Mouse (Mus musculus) bone marrow macrophage, adult 2 months (primary cell): Measurements from ENCODE around the gene Mcu. TPM values are rescaled to one million over a fixed set of nuclear protein-coding genes. Genes with fewer than 3 reads are reported as not detected.

Experiments used
- H3K27ac ChIP-seq: 2 replicates; pipeline ENCODE4 v1.5.1; 2012; ENCODE audit warnings: low read depth, low read length; ENCODE audit not compliant: insufficient read depth
- H3K4me1 ChIP-seq: 2 replicates; pipeline ENCODE4 v1.6.1; 2012; ENCODE audit warnings: low read length; ENCODE audit not compliant: control insufficient read depth, insufficient read depth
- H3K4me3 ChIP-seq: 2 replicates; pipeline ENCODE4 v1.5.1; 2012; ENCODE audit warnings: mild to moderate bottlenecking, low read length, moderate library complexity; ENCODE audit not compliant: insufficient read depth
- CTCF ChIP-seq: IDR thresholded peaks from 2 replicates; pipeline ENCODE4 v1.5.1; 2012; ENCODE audit warnings: low read depth, mild to moderate bottlenecking, low read length, moderate library complexity
- POLR2A ChIP-seq: IDR thresholded peaks from 2 replicates; pipeline ENCODE4 v1.6.1; 2012; ENCODE audit warnings: mild to moderate bottlenecking, low read depth, low read length, borderline replicate concordance
- polyA plus RNA-seq: library from polyadenylated mRNA; stranded (reverse); fragments of >200 nt; gene quantifications from 2 replicates; pipeline ENCODE4 v1.2.4, GENCODE M21; 2012; ENCODE audit not compliant: missing spikeins, insufficient read depth, insufficient read length

Gene Mcu
- polyA plus RNA-seq, 1 experiment, result 14.4 TPM

GRCm38 (mm10) chr10:59425369-59425768 is 191.1 kb downstream of the Mcu start:
- no peak for TF ChIP-seq POLR2A
- TF ChIP-seq CTCF, result no peak
- no peak overlapping the region for H3K27ac ChIP-seq
- H3K4me1 ChIP-seq, result peaks cover 13% of the 10 kb centered on the region
- no peak overlapping the region for H3K4me3 ChIP-seq

GRCm38 (mm10) chr10:59424453-59424852 is 192.0 kb downstream of the Mcu start:
- Histone ChIP-seq H3K4me3 (no peak overlapping the region), H3K27ac (no peak overlapping the region), H3K4me1 (peaks cover 5% of the 10 kb centered on the region; the same call in 1 of the 2 replicates)
- TF ChIP-seq CTCF (no peak), POLR2A (no peak)

DNA sequence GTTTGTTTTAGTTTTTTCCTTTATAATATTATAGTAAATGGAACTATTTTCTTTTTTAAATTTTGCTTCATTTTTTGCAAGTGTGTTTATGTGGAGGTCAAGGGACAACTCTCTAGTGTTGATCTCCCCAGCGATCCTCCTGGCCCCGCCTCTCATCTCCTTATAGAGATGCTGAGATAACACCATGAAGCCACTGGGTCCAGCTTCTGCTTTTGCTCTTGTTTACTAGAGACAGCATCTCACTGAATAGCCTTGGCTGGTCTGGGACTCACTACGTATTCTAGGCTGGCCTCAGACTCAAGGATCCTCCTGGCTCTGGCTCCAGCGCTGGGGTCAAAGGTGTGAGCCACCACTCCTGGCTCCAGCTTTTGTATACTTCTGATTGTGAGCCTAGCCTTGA is 197.0 kb downstream of the Mcu start:
- H3K27ac ChIP-seq, result no peak overlapping the region
- 0 out of 2 replicates have a peak, but pooled peaks cover 4% of the 10 kb centered on the region for H3K4me1 ChIP-seq
- TF ChIP-seq POLR2A (no peak), CTCF (no peak)
- no peak overlapping the region for H3K4me3 ChIP-seq

- TF ChIP-seq POLR2A (no peak), CTCF (no peak)
- Histone ChIP-seq H3K4me1 (no peaks in the 10 kb centered on the region), H3K4me3 (no peak overlapping the region), H3K27ac (no peak overlapping the region)
Observed at GRCm38 (mm10) chr10:59416623-59417022, 199.9 kb downstream of the Mcu start.

- Histone ChIP-seq H3K27ac (no peak overlapping the region), H3K4me1 (no peaks in the 10 kb centered on the region)
- no peak for TF ChIP-seq CTCF
- TF ChIP-seq POLR2A, result no peak
Observed at GRCm38 (mm10) chr10:59413711-59414110, 202.8 kb downstream of the Mcu start.

DNA sequence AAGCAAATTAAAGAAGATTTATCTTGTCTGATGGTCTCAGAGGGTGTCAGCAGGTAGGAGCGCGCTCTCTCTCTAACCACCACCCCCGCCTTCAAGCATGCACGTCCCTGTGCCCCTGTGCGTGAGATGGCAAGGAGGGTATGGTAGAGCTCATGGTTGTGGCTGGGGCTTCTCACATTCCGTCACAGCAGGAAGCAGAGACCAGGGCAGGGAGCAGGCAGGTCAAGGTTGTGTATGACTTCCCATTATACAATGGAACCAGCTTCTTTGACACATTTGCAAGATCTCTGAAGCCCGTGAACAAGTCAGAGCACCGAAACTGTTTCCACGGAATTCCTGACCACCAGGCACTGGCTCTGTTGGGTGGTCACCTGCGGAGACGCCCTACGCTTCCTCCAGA is 206.2 kb downstream of the Mcu start:
- no peak for TF ChIP-seq POLR2A
- TF ChIP-seq CTCF, result no peak
- Histone ChIP-seq H3K27ac (no peak overlapping the region), H3K4me3 (no peak overlapping the region), H3K4me1 (no peaks in the 10 kb centered on the region)

More at GRCm38 (mm10) chr10:59413711-59414110, 202.8 kb downstream of the Mcu start:
- H3K4me3 ChIP-seq, result no peak overlapping the region

DNA sequence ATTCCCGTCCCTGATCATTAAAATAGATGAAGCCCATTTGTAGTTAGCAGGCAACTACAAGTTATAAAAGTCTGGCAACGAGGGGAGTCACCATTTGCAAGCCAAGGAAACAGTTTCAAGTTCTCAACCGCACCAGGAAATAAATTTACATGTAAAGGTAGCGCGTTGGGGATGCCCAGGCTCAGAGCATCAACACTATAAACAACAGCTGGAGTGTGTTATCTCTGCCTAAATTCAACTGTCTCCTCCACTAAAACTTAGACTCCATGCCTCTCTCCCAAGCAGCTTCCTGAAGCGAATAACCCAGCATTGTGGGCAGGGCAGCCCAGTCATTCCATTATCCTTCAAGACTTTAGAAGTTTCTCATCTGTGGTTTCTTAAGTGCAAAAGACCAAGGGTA is 208.0 kb downstream of the Mcu start:
- Histone ChIP-seq H3K27ac (no peak overlapping the region), H3K4me3 (no peak overlapping the region), H3K4me1 (no peaks in the 10 kb centered on the region)
- no peak for TF ChIP-seq POLR2A
- no peak for TF ChIP-seq CTCF

GRCm38 (mm10) chr10:59403793-59404149 is 212.7 kb downstream of the Mcu start:
- Histone ChIP-seq H3K4me3 (no peak overlapping the region), H3K4me1 (no peaks in the 10 kb centered on the region), H3K27ac (no peak overlapping the region)
- TF ChIP-seq CTCF, result no peak
- no peak for TF ChIP-seq POLR2A

DNA sequence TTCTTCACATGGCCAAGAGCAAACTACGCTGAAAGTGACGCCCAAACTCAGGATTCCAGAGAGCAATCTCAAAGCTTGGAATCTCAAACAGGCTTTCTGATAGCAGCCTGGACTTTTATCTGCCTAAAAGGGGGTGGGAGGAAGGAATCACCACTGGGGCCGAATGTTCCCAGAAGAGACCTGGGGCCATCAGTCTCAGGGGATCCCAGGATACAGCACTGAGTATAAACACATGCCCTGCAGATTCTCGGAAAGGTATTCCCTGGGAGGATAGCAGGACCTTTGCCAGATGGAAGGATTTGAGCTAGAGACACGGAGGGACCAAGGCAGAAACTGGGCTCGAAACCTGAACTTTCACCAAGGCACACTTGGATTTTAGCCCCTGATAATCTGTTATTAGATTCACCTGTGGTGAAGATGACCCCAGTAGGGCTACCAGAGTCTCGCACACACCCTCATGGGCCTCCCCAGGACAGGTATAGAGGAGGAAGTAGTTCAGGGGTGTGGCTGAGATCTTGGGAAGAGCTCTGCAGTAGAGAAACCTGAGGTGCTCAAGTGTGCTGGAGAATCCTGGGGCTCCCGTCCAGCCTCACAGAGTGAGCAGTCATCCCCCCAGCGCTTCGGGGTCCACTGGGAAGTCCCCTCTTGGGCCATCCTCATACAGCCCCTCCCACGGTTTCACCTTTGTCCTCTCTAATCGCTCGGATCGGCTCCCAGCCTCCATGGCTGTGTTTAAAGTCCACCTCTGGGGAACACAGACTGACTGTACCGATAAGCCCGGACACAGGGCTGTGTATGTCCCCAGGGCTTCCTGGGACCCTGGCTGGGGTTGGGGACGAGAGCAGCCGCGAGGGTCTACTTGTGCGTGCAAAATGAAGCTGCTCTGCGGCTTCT is 213.3 kb downstream of the Mcu start, which contains the start of gene Pla2g12b:
Gene Pla2g12b, plus strand, starts transcription at position 762 of the 894 bp plus-strand sequence.
- TF ChIP-seq CTCF (no peak), POLR2A (no peak)
- no peaks in the 10 kb centered on the region for H3K4me1 ChIP-seq
- no peak within 1 kb of the TSS for H3K27ac ChIP-seq
- H3K4me3 ChIP-seq, result no peak within 1 kb of the TSS

Other genes with a start within 250 kb of the Mcu start
- 22.1 and 25.2 TPM in 2 replicates for gene Gm10273, start 221.1 kb downstream of the Mcu start, polyA plus RNA-seq
- gene Pla2g12b, start 213.0 kb downstream of the Mcu start, polyA plus RNA-seq, result not detected in 2 replicates
- 3.3 and 5.2 TPM in 2 replicates for gene Oit3, start 174.9 kb downstream of the Mcu start, polyA plus RNA-seq
- gene Gm10322, start 629 bp downstream of the Mcu start, polyA plus RNA-seq, result not detected in 2 replicates
- gene Micu1, start 85.8 kb upstream of the Mcu start, polyA plus RNA-seq, result 42.0 and 46.6 TPM in 2 replicates